Mouse (Mus musculus) kidney, adult 2 months (tissue): Measurements from ENCODE around the gene Necab2.

Experiments used
- CTCF ChIP-seq: fragments of 200-500 bp; conservative IDR thresholded peaks from 2 replicates; pipeline ENCODE4 v1.5.1; 2011; ENCODE audit warnings: low read depth, mild to moderate bottlenecking, control low read depth, low read length, moderate library complexity, mixed read lengths; ENCODE audit not compliant: insufficient read depth, insufficient read length
- POLR2A ChIP-seq: fragments of 200-500 bp; IDR thresholded peaks from one replicate; pipeline ENCODE4 v1.6.1; 2011; ENCODE audit warnings: low read depth, low read length, control low read depth

DNA sequence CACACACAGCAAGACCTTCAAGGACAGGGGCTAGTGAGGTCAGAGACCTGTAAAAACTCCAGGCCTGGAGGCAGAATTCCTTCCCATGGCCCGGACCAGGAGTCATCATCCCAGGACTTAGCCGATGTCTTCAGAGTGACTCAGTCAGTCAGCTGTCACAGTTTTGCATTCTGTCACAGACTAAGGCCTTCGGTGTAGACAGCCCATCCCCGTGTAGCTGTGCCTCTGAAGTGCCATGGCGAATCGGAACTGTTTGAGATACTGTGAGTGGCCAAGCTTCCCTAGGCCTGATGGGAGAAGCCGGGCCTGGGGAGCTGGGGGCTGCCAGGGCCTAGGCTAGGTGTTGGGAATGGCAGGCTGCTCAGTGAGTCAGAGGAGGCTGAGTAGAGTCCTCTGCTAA, 15.8 kb upstream of the Necab2 start:
- TF ChIP-seq CTCF (no peak), POLR2A (no peak)
